Mouse (Mus musculus) right cerebral cortex, adult 18-20 months (tissue): ENCODE results near the gene Rnf182.

Source experiments
- DNase-seq: peaks from one replicate; pipeline ENCODE4 v3.0.0; 2022; ENCODE audit warnings: mixed read lengths

Gene Rnf182

DNA sequence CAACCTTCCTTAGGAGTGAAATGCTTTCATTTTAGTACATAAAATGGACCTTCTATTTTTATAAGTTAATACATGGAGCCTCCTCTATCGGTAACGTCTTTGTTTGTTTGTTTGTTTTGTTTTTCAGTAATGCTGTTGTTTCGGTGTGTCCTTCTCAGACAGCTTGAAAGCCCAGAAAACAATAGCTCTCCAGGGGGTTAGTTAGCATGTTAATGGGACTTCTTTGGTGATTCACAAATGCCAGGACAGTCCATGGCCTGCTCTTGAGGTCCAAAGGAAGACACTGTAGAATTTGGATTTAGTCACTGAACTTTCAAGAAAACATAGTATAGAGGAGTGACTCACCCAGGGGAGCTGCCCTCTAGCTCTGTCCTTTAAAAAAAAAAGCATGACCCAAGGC lies 843 bp upstream of the Rnf182 start:
- DNase-seq: no peak

DNA sequence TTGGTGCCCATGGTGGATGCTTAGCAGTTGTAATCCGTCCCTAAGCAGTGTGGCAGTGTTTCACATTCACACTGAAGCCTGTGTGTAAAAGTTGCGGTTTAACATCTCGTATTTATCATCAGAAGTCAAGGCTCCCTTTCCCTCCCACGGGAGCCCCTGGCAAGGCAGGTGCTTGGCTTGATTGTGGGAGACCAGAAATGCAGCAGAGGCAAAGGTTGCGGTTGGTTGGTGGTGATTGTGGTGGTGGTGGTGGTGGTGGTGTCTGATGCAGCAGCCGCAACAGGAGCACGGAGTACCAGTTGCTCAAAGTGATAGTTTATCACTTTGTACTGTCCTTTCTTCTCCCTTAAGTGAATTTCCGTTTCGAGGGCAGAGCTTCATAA lies 325 bp upstream of the Rnf182 start:
- no peak for DNase-seq

DNA sequence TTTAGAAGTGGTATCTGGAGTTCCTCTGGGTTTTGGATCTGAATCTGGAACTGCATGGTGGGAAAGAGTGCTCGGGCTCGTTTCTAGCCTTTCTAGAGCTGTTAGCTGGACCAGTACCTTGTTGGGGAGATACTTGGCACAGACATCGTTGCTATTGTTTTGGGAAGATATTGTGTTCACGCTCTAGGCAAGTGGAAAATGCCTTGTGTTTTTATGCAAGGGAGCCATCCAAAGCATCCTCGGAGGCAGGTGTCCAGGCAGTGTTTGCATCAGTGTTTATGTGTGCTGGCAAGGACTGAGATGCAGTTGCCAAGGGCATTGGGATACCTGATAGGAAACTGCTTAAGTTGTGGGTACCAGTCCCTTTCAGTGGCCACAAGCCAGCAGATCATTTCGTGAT lies 1.0 kb downstream of the Rnf182 start:
- DNase-seq: no peak

DNA sequence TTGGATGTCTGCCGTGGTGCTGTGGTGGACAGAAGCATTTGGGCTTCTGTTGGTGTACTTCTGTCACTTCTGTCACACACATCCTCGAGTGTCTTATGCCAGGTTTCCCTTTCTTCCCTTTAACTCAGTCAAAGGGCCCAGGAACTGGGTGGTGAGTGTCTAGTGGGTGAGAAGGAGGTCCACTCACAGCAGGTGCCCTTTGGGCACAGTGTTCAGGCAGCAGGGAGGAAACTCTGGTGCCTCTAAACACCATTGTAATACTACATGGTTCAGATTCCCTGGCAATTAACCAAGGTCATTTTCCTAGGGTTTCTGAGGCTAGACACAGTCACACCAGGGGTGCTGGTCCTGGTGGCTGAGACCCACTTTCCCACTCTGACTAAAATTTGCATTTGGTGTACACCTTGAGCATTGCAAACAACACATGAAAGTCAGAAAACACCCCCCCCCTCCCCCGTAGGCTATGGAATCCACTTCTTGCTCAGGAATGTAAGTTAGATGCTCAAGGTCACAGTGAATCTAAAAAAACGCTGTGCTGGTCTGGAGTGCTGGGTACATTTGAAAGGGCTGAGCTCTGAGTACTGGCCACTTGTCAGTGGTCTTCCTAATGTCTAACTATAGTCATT lies 4.2 kb downstream of the Rnf182 start:
- no peak for DNase-seq

DNA sequence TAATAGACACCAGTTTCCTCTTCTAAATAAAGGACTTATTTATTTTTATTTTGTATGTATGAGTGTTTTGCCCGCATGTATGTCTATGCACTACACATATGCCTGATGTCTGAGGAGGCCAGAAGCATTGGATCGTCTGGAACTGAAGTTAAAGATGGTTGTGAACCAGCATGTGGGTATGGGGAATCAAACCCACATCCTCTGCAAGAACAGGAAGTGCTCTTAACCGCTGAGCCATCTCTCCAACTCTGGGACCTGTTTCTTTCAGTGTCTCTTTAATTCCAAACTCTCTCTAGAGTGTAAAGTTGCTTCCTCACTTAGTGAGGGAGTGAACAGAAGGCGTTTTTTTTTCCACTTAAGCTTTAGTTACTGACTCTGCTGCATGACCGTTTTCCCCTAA lies 12.4 kb downstream of the Rnf182 start:
- DNase-seq: no peak

DNA sequence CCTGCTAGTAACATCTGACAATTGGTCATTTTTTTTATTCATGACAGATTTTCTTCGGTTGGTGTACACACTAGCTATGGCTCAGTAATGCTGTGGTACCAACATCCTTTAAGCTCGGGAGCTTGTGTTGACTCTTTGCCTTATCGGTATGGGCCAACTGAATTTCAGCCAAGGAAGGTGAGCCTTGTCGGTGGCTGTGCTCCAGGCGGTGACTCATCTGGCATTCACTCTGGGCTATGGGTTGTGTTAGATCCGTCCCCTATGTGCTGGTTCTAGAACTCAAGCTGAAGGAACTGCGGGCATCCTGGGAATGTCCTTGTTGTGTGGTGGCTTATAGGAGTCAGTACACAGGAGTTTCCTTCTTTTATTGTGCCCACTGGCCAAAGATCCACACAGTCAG lies 14.3 kb downstream of the Rnf182 start:
- no peak for DNase-seq

DNA sequence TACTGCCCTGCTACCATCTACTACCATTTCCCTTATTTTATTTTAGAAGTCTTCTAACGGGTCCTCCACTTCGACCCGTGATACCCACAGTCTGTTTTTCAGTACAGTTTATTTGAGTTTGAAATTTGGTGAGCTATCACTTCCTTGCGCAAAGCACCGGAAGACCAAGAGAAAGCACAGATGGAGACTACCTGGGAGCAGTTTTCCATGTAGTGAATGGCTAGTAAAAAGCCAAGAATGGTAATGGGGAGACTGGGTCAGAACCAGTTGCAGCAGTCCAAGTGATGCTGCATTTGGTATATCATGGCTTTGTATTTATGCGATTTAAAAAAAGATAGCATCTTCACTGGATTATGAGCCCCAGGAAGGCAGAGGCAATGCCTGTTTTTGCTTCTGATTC lies 15.8 kb downstream of the Rnf182 start:
- DNase-seq: no peak

DNA sequence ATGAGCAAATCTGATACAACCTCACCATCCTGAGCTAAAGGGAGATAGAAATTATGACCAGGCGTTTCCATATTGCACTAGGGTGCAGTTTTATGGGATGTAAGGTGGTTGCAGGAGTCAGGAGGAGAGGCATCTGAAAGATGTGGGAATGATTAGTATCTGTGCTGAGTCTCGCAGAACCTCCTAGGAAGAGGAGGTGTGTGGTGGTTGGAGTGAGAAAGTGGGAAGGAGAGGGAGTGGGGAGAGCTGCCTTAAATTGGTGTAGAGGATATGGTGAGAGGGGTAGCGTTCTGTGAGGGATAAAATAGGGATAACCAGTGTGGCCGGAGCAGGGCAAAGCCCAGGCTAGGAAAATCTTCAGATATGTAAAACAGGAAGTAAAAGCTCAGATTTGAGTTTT lies 17.5 kb downstream of the Rnf182 start:
- DNase-seq: no peak

DNA sequence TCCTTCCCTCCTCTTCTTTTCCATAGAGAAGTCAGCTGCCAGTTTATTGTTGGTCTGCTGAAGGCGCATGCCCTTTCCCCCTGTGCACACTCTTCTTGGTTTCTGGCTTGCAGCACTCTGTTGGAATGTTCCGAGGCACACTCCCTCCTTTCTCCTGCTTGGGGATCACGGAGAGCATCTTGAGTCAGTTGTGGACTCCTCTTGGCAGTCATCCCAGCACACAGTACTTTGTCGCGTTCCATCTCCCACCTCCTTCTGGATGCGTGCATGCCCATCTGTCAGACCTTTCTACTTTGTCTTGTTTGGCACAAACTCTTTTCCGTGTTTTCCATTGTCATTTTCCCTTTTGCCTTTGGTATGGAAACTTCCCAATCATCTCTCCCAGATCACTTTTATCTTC lies 22.2 kb downstream of the Rnf182 start:
- peak; percentile 47 for DNase-seq

DNA sequence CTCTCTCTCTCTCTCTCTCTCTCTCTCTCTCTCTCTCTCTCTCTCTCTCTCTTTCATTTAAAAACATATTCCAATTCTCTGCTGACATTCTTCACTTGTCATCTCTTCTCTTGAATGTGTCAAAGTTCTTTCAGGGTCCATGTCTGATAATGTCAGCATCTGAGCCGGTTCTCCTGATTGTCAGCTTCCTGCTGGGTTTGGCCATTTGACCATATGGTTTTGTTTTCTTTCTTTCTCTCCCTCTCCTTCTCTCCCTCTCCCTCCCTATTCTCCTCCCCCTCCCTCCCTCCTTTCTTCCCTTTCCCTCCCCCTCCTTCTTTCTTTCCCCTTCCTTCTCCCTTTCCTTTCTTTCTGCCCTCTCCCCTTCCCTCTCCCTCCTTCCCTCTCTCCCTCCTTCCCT lies 29.5 kb downstream of the Rnf182 start:
- no peak for DNase-seq

DNA sequence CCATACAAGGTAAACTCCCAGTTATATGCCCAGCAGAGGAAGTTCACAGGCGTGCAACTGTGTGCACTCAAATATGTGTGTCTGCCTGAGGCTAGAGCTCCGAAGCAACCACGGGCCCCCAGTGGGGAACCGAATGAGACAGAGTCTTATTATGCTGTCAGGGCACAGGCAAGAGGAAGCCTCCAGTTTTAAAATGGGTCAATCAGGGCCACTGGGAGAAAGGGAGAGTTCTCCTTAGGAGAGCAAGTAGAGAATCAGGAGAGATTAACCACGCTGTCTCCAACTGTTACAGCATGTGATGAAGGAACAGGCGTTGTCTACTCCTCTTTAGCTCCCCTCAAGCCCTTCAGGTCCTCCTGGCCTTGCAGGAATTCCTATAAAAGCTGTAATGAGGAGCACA lies 33.0 kb downstream of the Rnf182 start:
- no peak for DNase-seq

DNA sequence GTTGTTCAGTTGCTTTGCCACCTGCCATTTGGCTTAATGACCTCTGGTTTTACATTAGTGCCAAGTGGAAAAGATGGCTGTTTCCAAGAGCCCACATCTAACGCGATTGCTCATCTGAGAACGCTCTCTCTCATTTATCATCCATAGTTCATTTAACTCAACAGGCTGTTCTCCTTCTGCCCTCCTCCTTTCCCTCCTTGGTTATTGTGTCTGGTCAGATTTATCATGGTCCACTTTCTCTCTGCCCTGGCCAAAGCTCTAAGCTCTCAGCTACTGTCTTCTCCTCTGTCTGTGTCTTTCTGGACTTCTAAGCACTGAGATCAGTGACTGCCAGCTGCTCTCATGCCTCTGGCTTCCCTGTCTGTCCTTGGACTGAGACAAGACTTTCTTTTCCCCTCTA lies 35.8 kb downstream of the Rnf182 start:
- no peak for DNase-seq

DNA sequence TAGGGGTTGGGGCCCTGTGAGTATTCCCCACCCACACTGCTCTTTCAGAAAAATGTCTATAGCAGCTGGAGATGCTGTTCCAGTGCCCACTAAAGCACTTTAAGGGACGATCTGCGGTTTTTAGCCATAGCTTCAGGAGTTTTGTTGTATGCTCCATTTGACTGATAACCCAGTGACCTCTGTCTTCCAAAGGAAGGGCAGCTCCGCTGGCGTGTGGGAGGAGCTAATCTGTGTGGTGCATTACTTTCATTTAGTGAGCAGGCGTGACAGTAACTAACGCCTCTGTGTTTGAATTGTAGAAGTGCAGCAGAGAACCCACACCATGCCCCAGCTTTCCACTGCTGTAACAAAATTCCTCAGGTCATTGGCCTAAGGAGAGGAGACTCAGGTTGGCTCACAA lies 38.6 kb downstream of the Rnf182 start:
- no peak for DNase-seq

DNA sequence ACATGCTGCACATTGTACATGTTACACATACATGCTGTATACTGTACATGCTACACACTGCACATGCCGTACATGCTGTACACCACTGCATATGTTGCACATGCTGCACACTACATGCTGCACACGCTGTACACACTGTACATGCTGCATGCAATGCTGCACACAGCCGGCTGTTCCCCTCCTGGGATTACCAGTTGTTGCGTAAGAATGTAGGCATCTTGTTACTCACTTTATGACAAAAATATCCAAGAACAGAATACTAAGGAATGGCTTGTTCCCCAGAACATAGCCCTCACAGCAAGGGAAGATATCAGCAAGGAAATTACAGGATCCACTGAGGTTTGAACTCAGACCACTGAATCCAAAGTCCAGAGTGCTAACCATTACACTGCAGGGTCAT lies 47.7 kb downstream of the Rnf182 start:
- DNase-seq: peak; percentile 8

DNA sequence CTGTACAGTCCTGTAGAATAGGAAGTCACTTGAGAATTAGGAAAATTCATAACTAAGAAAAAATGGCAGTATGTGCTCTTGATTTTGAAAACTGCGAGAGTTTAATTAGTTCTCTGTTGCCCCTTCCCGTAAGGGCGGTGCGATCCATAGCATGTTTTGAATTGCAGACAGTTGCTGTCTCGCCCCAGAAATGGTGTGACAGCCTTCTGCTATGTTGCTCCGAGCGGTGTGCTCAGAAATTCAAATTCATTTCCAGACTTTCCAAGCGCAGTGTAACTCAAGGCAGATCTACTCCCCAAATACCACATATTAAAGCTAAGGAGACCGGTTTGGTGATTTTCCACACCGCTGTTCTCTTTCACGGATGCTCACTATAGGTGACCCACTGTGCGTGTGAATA lies 50.6 kb downstream of the Rnf182 start:
- no peak for DNase-seq

DNA sequence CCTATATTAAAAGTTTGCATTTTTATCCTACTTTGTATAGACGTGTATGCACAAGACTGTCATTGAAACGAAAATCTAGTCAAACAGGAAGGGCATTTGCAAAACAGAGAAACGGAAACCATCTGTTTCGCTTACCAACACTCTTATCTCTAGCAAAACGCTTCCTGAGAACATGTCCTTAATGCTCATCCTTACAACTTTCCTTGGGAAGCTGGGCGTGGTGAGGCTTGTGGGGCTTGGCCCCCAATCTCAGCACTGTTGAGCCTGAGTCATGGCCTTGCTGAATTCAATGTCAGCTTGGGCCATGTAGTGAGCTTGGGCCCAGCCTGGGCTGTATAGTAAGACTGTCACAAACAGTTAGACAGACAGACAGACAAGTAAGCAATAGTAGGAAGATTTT lies 51.4 kb downstream of the Rnf182 start:
- DNase-seq: no peak

DNA sequence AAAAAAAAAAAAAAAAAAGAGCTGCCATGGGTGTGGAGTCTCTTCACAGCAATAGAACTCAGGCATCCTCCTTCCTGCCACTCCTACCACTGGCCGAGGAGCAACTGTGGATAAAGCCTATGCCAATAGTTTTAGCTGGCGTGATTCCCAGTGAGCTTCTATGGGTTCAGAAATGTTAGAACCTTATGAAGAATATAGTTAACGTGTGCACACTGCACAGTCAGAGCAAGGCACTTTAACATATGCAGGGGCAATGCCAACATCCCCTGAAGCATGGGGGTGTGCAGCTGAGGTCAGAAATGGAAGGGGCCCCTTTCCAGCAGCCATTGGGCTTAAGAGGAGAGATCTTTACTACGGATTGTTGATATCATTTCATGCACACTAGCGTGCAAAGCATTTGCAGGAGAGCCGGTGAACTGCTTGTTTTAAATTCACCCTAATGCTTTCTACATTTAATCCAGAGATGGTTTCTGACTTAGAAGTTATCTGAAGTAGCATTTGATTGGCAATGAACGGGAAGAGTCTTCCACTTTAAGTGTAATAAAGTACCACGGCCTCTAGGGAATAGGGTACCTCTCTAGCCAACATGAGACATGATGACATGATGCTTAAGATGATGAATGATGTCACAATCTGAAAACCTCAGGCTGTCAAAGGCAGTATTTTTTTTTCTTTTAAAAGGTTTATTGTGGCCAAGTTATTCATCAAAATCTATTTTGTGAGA lies 61.8 kb downstream of the Rnf182 start:
- DNase-seq: no peak

DNA sequence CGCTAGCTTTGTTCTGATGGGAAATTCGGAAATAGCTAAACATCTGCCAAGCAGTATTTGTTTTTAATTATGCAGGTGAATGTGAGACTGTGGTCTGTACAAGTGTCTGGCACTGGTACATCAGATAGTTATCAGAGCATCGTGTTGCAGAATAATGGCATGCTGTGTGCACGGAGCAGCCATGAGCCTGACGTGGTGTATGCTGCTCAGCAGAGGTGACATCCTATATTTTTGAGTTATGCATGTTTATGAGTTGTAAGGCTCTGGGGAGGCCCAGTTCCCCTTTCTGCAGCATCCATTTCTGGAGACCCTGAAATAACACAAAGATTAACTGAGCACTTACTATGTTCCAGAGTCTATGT lies 62.4 kb downstream of the Rnf182 start:
- no peak for DNase-seq

DNA sequence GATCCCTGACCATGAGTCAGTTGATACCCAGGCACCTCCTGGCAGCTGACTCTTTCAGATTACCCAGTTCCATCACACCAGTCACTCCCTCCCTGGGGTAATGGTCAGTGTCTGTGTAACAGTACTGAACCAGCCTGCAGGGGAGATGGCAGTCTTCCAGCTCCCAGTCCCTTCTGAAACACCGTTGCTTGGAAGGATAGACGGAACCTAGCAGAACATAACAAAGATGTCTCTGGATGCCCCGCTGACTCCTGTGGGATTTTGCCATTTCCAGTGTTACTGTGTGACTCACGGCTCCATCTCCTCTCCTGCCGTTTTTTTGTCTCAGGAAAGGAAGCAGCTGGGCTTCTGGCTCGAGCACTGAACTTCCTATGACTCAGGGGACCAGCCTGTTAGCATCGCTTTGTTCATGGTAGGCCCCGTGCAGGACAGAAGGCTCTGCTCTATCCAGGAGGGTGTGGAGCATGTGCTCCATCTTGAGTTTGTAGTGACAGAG lies 69.0 kb downstream of the Rnf182 start:
- DNase-seq: peak; percentile 29

DNA sequence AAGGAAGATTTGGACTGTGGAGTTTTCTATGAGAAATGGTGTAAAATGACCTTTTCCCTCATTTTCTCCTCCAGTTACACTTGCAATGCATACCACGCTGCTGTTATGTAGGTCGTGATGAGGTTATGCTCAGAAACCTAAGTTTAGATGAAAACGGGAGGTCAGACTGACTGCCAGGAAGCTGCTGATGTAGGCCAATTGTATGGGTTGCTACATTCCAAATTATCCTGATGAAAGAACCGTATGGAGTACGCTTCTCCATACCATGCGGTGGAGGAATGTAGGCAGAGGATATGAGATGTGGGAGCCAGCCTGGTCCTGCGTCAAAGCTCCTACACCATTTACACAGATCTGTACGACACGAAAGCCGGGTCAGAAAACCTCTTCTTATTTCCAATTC lies 72.6 kb downstream of the Rnf182 start:
- no peak for DNase-seq

DNA sequence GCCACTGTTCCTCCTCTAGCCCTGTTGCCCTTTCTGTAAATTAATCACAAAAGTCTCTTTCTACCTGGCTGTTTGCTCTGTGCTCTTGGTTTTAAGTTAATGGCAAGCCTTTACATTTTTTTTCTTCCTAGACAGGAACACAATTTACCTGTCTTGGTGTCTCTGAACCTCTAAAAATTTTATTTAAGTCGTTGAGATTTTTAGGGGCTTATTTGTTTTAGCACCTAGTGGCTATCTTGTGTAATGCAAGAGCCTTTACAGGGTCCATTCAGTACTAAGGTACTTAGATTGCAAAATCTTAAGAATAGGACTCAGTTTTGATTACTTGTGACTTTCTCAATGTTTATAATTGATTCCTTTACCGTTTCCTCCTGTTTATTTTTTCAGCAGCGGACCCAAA lies 76.2 kb downstream of the Rnf182 start:
- no peak for DNase-seq

DNA sequence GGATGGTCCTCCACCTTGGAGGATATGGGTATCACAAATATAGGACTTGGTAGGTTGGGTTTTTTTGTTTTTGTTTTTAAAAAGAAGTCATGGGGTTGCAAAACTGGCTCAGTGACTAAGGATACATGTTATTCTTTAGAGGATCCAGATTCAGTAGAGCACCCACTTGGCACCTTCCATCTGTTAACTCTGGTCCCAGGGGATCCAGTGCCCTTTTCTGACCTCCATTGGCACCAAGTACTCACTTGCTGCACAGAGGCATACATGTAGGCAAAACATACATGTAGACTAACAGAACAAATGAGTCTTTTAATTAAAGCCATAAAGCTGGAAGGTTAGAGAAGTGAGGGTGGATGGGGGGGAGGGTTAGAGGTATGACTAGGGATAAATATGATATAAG lies 80.0 kb downstream of the Rnf182 start:
- DNase-seq: no peak

DNA sequence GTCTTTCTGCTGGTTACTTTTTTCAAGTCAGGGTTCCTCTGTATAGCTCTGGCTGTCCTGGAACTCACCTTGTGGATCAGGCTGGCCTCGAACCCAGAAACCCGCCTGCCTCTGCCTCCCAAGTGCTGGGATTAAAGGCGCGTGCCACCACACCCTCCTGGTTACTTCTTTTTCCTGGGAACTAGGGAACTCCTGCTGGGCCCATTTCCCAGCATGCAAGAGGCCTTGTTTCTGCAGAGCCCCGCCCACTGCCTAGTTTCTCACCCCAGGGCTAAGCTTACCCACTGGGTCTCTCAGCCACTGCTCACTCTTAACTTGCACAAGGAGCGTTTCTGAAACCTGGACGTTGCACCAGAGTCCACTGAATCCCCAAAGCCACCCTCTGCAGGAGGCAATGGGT lies 80.5 kb downstream of the Rnf182 start:
- DNase-seq: no peak

DNA sequence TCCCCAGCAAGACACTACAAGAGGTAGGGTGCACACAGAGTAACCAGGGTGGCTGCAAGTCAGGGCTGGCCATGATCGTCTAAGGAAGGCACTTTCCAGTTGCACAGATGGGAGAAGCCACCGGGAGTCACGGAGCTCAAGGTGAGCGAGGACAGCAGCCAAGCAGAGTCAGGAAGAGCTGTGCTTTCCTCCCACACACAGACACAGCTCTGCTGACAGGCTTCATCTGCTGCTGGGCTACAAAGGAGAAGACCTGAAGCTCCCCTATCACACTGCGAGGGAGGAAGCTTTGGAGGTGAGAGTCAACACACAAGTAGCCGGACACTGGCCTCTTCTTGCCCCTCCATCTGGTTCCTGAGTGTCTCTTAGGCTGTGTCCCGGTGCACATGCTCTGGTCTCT lies 83.0 kb downstream of the Rnf182 start:
- DNase-seq: peak; percentile 40

DNA sequence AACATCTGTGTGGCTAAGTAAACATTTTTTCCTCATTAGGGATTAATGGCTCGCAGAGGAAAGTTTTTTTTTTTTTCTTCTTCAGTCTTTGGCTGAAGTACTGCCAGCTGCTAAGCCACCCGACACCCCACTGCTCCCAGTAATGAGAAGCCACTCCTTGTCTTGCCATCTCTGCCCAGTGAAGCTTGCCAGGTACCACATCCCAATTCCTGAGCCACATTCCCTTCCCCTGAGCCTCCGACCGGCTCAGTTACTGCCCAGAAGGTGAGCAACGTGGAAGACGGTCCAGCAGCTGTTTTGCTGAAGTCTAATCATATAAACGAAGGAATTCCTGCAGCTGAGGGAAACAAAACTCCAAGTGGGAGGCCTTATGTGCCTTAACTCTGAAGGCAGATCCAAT lies 88.0 kb downstream of the Rnf182 start:
- no peak for DNase-seq
